Mouse (Mus musculus): ENCODE results near the gene Mylk3.

GRCm38 (mm10) chr8:85362211-85362610 is 23.9 kb downstream of the Mylk3 start:
- TF ChIP-seq CTCF (IDR thresholded peaks at IDR 0.05; ENCODE audit: control insufficient read depth, insufficient read depth, low read length) (no peak), POLR2A (IDR thresholded peaks at IDR 0.05; ENCODE audit: borderline replicate concordance, control insufficient read depth, low read depth, low read length) (no peak)
